Mouse (Mus musculus): ENCODE measurements at regions not wholly inside any gene's neighbourhood (a gene's known extent, or its start where the extent isn't known, plus 50 kb on each side); places are given as distances from the start of the nearest gene placed in this dataset.

GRCm38 (mm10) chr6:50763121-50763520, 108.9 kb upstream of the Npvf start:
- Histone ChIP-seq H3K36me3 (no peaks in the 10 kb centered on the region), H3K4me1 (peaks cover 7% of the 10 kb centered on the region), H3K4me3 (no peak overlapping the region), H3K27me3 (ENCODE audit: low read depth, poor library complexity, severe bottlenecking) (no peaks in the 10 kb centered on the region), H3K27ac (replicated peaks) (no peak overlapping the region), H3K9me3 (replicated peaks) (no peaks in the 10 kb centered on the region)
- no peak for DNase-seq (ENCODE audit: low spot score)
- 46% methylated on average over 4 of the region's 4 CpGs for WGBS

GRCm38 (mm10) chr6:50766442-50766915, 112.2 kb upstream of the Npvf start:
- H3K9me3 ChIP-seq (replicated peaks), result no peaks in the 10 kb centered on the region
- peaks cover 7% of the 10 kb centered on the region for H3K4me1 ChIP-seq
- H3K27ac ChIP-seq (replicated peaks), result peak overlapping the region; percentile 55
- 77% methylated on average over 14 of the region's 14 CpGs for WGBS
- no peak for DNase-seq (ENCODE audit: low spot score)
- no peaks in the 10 kb centered on the region for H3K27me3 ChIP-seq (ENCODE audit: low read depth, poor library complexity, severe bottlenecking)
- no peak overlapping the region for H3K4me3 ChIP-seq
- no peaks in the 10 kb centered on the region for H3K36me3 ChIP-seq

- H3K36me3 ChIP-seq, result no peaks in the 10 kb centered on the region
- no peaks in the 10 kb centered on the region for H3K9me3 ChIP-seq (replicated peaks)
- DNase-seq (ENCODE audit: low spot score), result no peak
- 81% methylated on average over 6 of the region's 6 CpGs for WGBS
- no peaks in the 10 kb centered on the region for H3K27me3 ChIP-seq (ENCODE audit: low read depth, poor library complexity, severe bottlenecking)
- no peak overlapping the region for H3K4me3 ChIP-seq
- H3K4me1 ChIP-seq, result peaks cover 7% of the 10 kb centered on the region
- H3K27ac ChIP-seq (replicated peaks), result no peak overlapping the region
These were observed 112.9 kb upstream of the Npvf start for GRCm38 (mm10) chr6:50767126-50767525.

- no peaks in the 10 kb centered on the region for H3K36me3 ChIP-seq
- WGBS, result 84% methylated on average over 4 of the region's 4 CpGs
- H3K4me3 ChIP-seq, result no peak overlapping the region
- no peaks in the 10 kb centered on the region for H3K9me3 ChIP-seq (replicated peaks)
- no peaks in the 10 kb centered on the region for H3K27me3 ChIP-seq (ENCODE audit: low read depth, poor library complexity, severe bottlenecking)
- DNase-seq (ENCODE audit: low spot score), result no peak
- no peak overlapping the region for H3K27ac ChIP-seq (replicated peaks)
- peaks cover 7% of the 10 kb centered on the region for H3K4me1 ChIP-seq
These were observed 113.6 kb upstream of the Npvf start for GRCm38 (mm10) chr6:50767827-50768226.

- 82% methylated on average over 2 of the region's 2 CpGs for WGBS
- H3K4me3 ChIP-seq, result no peak overlapping the region
- H3K4me1 ChIP-seq, result peaks cover 7% of the 10 kb centered on the region
- no peak overlapping the region for H3K27ac ChIP-seq (replicated peaks)
- no peaks in the 10 kb centered on the region for H3K9me3 ChIP-seq (replicated peaks)
- DNase-seq (ENCODE audit: low spot score), result no peak
- no peaks in the 10 kb centered on the region for H3K36me3 ChIP-seq
- no peaks in the 10 kb centered on the region for H3K27me3 ChIP-seq (ENCODE audit: low read depth, poor library complexity, severe bottlenecking)
These were observed 114.9 kb upstream of the Npvf start for GRCm38 (mm10) chr6:50769101-50769500.

GRCm38 (mm10) chr6:50770481-50770880, 116.2 kb upstream of the Npvf start:
- WGBS, result 89% methylated on average over 3 of the region's 3 CpGs
- peaks cover 13% of the 10 kb centered on the region for H3K4me1 ChIP-seq
- DNase-seq (ENCODE audit: low spot score), result no peak
- H3K27me3 ChIP-seq (ENCODE audit: low read depth, poor library complexity, severe bottlenecking), result no peaks in the 10 kb centered on the region
- no peak overlapping the region for H3K4me3 ChIP-seq
- no peaks in the 10 kb centered on the region for H3K36me3 ChIP-seq
- no peaks in the 10 kb centered on the region for H3K9me3 ChIP-seq (replicated peaks)
- no peak overlapping the region for H3K27ac ChIP-seq (replicated peaks)

GRCm38 (mm10) chr6:50775637-50776036, 121.4 kb upstream of the Npvf start:
- WGBS, result 78% methylated on average over 4 of the region's 4 CpGs
- H3K36me3 ChIP-seq, result no peaks in the 10 kb centered on the region

GRCm38 (mm10) chr6:50776236-50776832, 122.1 kb upstream of the Npvf start:
- 57% methylated on average over 11 of the region's 11 CpGs for WGBS
- Histone ChIP-seq H3K4me3 (peak overlapping the region; percentile 25; the same call in 1 of the 2 replicates), H3K27ac (replicated peaks) (peak overlapping the region; percentile 89), H3K9me3 (replicated peaks) (no peaks in the 10 kb centered on the region), H3K27me3 (ENCODE audit: low read depth, poor library complexity, severe bottlenecking) (no peaks in the 10 kb centered on the region), H3K36me3 (no peaks in the 10 kb centered on the region), H3K4me1 (peaks cover 41% of the 10 kb centered on the region)
- DNase-seq (ENCODE audit: low spot score), result peak; percentile 21

More at GRCm38 (mm10) chr6:50775637-50776036, 121.4 kb upstream of the Npvf start:
- H3K27ac ChIP-seq (replicated peaks), result peak overlapping the region; percentile 89
- H3K27me3 ChIP-seq (ENCODE audit: low read depth, poor library complexity, severe bottlenecking), result no peaks in the 10 kb centered on the region
- peaks cover 41% of the 10 kb centered on the region for H3K4me1 ChIP-seq
- no peak overlapping the region for H3K4me3 ChIP-seq
- H3K9me3 ChIP-seq (replicated peaks), result no peaks in the 10 kb centered on the region
- no peak for DNase-seq (ENCODE audit: low spot score)

GRCm38 (mm10) chr6:50776931-50777495, 122.8 kb upstream of the Npvf start:
- peak; percentile 72 for DNase-seq (ENCODE audit: low spot score)
- Histone ChIP-seq H3K27me3 (ENCODE audit: low read depth, poor library complexity, severe bottlenecking) (no peaks in the 10 kb centered on the region), H3K4me3 (peak overlapping the region; percentile 25), H3K4me1 (peaks cover 41% of the 10 kb centered on the region), H3K36me3 (no peaks in the 10 kb centered on the region), H3K27ac (replicated peaks) (peak overlapping the region; percentile 89), H3K9me3 (replicated peaks) (no peaks in the 10 kb centered on the region)
- WGBS, result 10% methylated on average over 10 of the region's 10 CpGs

GRCm38 (mm10) chr6:50777827-50778226, 123.6 kb upstream of the Npvf start:
- Histone ChIP-seq H3K4me3 (no peak overlapping the region), H3K27ac (replicated peaks) (peak overlapping the region; percentile 89), H3K27me3 (ENCODE audit: low read depth, poor library complexity, severe bottlenecking) (no peaks in the 10 kb centered on the region), H3K36me3 (no peaks in the 10 kb centered on the region), H3K9me3 (replicated peaks) (no peaks in the 10 kb centered on the region), H3K4me1 (peaks cover 41% of the 10 kb centered on the region)
- DNase-seq (ENCODE audit: low spot score), result no peak
- WGBS, result 51% methylated on average over 4 of the region's 4 CpGs

GRCm38 (mm10) chr6:50780677-50781076, 126.4 kb upstream of the Npvf start:
- DNase-seq (ENCODE audit: low spot score), result no peak
- 93% methylated on average over 3 of the region's 3 CpGs for WGBS

GRCm38 (mm10) chr6:50781271-50781670, 127.0 kb upstream of the Npvf start:
- Histone ChIP-seq H3K27ac (replicated peaks) (no peak overlapping the region), H3K9me3 (replicated peaks) (no peaks in the 10 kb centered on the region), H3K36me3 (no peaks in the 10 kb centered on the region), H3K27me3 (ENCODE audit: low read depth, poor library complexity, severe bottlenecking) (no peaks in the 10 kb centered on the region), H3K4me3 (no peak overlapping the region), H3K4me1 (peaks cover 38% of the 10 kb centered on the region)
- 92% methylated on average over 10 of the region's 10 CpGs for WGBS
- DNase-seq (ENCODE audit: low spot score), result no peak

More at GRCm38 (mm10) chr6:50780677-50781076, 126.4 kb upstream of the Npvf start:
- H3K36me3 ChIP-seq, result no peaks in the 10 kb centered on the region
- H3K4me1 ChIP-seq, result peaks cover 44% of the 10 kb centered on the region
- H3K27ac ChIP-seq (replicated peaks), result no peak overlapping the region; the same call in 1 of the 2 replicates
- no peaks in the 10 kb centered on the region for H3K27me3 ChIP-seq (ENCODE audit: low read depth, poor library complexity, severe bottlenecking)
- H3K4me3 ChIP-seq, result no peak overlapping the region
- H3K9me3 ChIP-seq (replicated peaks), result no peaks in the 10 kb centered on the region

GRCm38 (mm10) chr6:50782221-50782620, 128.0 kb upstream of the Npvf start:
- Histone ChIP-seq H3K27me3 (ENCODE audit: low read depth, poor library complexity, severe bottlenecking) (no peaks in the 10 kb centered on the region), H3K36me3 (no peaks in the 10 kb centered on the region), H3K9me3 (replicated peaks) (no peaks in the 10 kb centered on the region), H3K27ac (replicated peaks) (peak overlapping the region; percentile 6; the same call in 1 of the 2 replicates), H3K4me1 (peaks cover 28% of the 10 kb centered on the region), H3K4me3 (no peak overlapping the region)
- DNase-seq (ENCODE audit: low spot score), result no peak
- WGBS, result 94% methylated on average over 2 of the region's 2 CpGs

Data from midbrain, embryonic 10.5 days (tissue).